Comparison of ENCODE assay signal across 12 mouse cellular contexts in genomic region chr14:80138991-80139791, GRCm38 (mm10).
DNase-seq lines count a peak whose midpoint lies in the region; ATAC-seq and TF ChIP-seq lines count a peak whose summit lies in the region.
"Had no signal": no experiment of that assay in that cellular context is flagged by ENCODE, and none has a peak within 500 bp of the region (broad histone marks: within the 10 kb centered on the region; RNA-seq: fewer than 3 reads in every experiment).

No protein-coding gene starts in this region.

- no peaks in the 10 kb centered on the region for H3K4me1 ChIP-seq in embryonic facial prominence, embryonic 14.5 days (ENCODE audit: control insufficient read depth, insufficient read depth, low read length)
- peaks cover 22% of the 10 kb centered on the region for H3K4me1 ChIP-seq in hindbrain, embryonic 14.5 days (replicated peaks; ENCODE audit: control insufficient read depth, insufficient read depth, low read length)
- H3K4me1 ChIP-seq in lung, postnatal 0 days (ENCODE audit: insufficient read depth, low read depth, low read length), result no peaks in the 10 kb centered on the region
- H3K4me1 ChIP-seq: stomach, embryonic 15.5 days had no signal

- H3K36me3 ChIP-seq in embryonic facial prominence, embryonic 14.5 days (ENCODE audit: control insufficient read depth, insufficient read depth, low read length), result no peaks in the 10 kb centered on the region
- no peaks in the 10 kb centered on the region for H3K36me3 ChIP-seq in hindbrain, embryonic 14.5 days (replicated peaks; ENCODE audit: control insufficient read depth, insufficient read depth)
- H3K36me3 ChIP-seq in lung, postnatal 0 days (ENCODE audit: insufficient read depth, low read length), result no peaks in the 10 kb centered on the region
- H3K36me3 ChIP-seq: stomach, embryonic 15.5 days had no signal

- H3K4me2 ChIP-seq in embryonic facial prominence, embryonic 14.5 days (ENCODE audit: low read depth, low read length), result no peak overlapping the region
- no peak overlapping the region for H3K4me2 ChIP-seq in hindbrain, embryonic 14.5 days (replicated peaks)
- no peak overlapping the region for H3K4me2 ChIP-seq in lung, postnatal 0 days (replicated peaks; ENCODE audit: low read depth, low read length)
- H3K4me2 ChIP-seq: stomach, embryonic 15.5 days had no signal

- no peak overlapping the region for H3K4me3 ChIP-seq in embryonic facial prominence, embryonic 14.5 days (ENCODE audit: low read depth, low read length)
- no peak overlapping the region for H3K4me3 ChIP-seq in hindbrain, embryonic 14.5 days (replicated peaks; ENCODE audit: low read length)
- no peak overlapping the region for H3K4me3 ChIP-seq in lung, postnatal 0 days (ENCODE audit: low read depth, low read length)
- H3K4me3 ChIP-seq: heart, adult 2 months; stomach, embryonic 15.5 days had no signal

- no peaks in the 10 kb centered on the region for H3K9me3 ChIP-seq in embryonic facial prominence, embryonic 14.5 days (ENCODE audit: control insufficient read depth, low read length)
- no peaks in the 10 kb centered on the region for H3K9me3 ChIP-seq in hindbrain, embryonic 14.5 days (ENCODE audit: control insufficient read depth, low read length)
- no peaks in the 10 kb centered on the region for H3K9me3 ChIP-seq in lung, postnatal 0 days (ENCODE audit: low read length)
- H3K9me3 ChIP-seq: stomach, embryonic 15.5 days had no signal

- ATAC-seq in embryonic facial prominence, embryonic 14.5 days (ENCODE audit: low read depth), result peak; percentile 57
- ATAC-seq in hindbrain, embryonic 14.5 days (ENCODE audit: low FRiP score), result peak; percentile 79
- no peak for ATAC-seq in lung, postnatal 0 days

- WGBS in embryonic facial prominence, embryonic 14.5 days, result 10% methylated on average over 6 of the region's 6 CpGs
- WGBS in hindbrain, embryonic 14.5 days, result 5% methylated on average over 6 of the region's 6 CpGs
- 38% methylated on average over 6 of the region's 6 CpGs for WGBS in lung, postnatal 0 days

- no peaks in the 10 kb centered on the region for H3K27me3 ChIP-seq in embryonic facial prominence, embryonic 14.5 days (replicated peaks; ENCODE audit: control insufficient read depth, insufficient read depth, low read length)
- no peaks in the 10 kb centered on the region for H3K27me3 ChIP-seq in hindbrain, embryonic 14.5 days (ENCODE audit: control insufficient read depth, insufficient read depth, low read length)
- H3K27me3 ChIP-seq in lung, postnatal 0 days (replicated peaks; ENCODE audit: insufficient read depth, low read length), result no peaks in the 10 kb centered on the region
- H3K27me3 ChIP-seq: stomach, embryonic 15.5 days had no signal

- peak; percentile 74 for DNase-seq in embryo, embryonic 10.5 days (ENCODE audit: low spot score)
- DNase-seq in embryonic facial prominence, embryonic 14.5 days (ENCODE audit: low spot score), result peak; percentile 41
- peak; percentile 31 for DNase-seq in hindbrain, embryonic 14.5 days (ENCODE audit: low spot score)
- peak; percentile 42 for DNase-seq in neural tube, embryonic 10.5 days (ENCODE audit: extremely low spot score, low spot score)
- no peak for DNase-seq in B cell, adult 2 months
- no peak for DNase-seq in cerebellum, postnatal 4 days (ENCODE audit: low spot score in 2 of 2)
- no peak for DNase-seq in right cerebral cortex, adult 2 months (ENCODE audit: low spot score in 2 of 2)
- no peak for DNase-seq in lung, postnatal 0 days (ENCODE audit: low spot score)
- DNase-seq: heart, adult 2 months; layer of hippocampus, postnatal 36 days; lung, postnatal 14 days had no signal

- no peak for TF ChIP-seq EP300 in lung, postnatal 0 days (IDR thresholded peaks at IDR 0.05)

- no peak overlapping the region for H3K9ac ChIP-seq in embryonic facial prominence, embryonic 14.5 days (ENCODE audit: low read depth, low read length)
- no peak overlapping the region for H3K9ac ChIP-seq in hindbrain, embryonic 14.5 days
- no peak overlapping the region for H3K9ac ChIP-seq in lung, postnatal 0 days (replicated peaks; ENCODE audit: low read depth)
- H3K9ac ChIP-seq: stomach, embryonic 15.5 days had no signal

- TF ChIP-seq CTCF in lung, postnatal 0 days (IDR thresholded peaks at IDR 0.05), result no peak

- H3K27ac ChIP-seq in embryonic facial prominence, embryonic 14.5 days (replicated peaks; ENCODE audit: low read depth, low read length), result no peak overlapping the region
- peak overlapping the region; percentile 75 for H3K27ac ChIP-seq in hindbrain, embryonic 14.5 days
- no peak overlapping the region for H3K27ac ChIP-seq in lung, postnatal 0 days (ENCODE audit: low read length)
- H3K27ac ChIP-seq: heart, adult 2 months; stomach, embryonic 15.5 days had no signal

Comparison
In these comparisons a context has a peak if more than half of its experiments do, and no peak if none do; other contexts are left out.
1. DNase-seq: peak in embryo, embryonic 10.5 days (single experiment), embryonic facial prominence, embryonic 14.5 days (single experiment), hindbrain, embryonic 14.5 days (single experiment) and neural tube, embryonic 10.5 days (single experiment); none in B cell, adult 2 months (0 of 2), cerebellum, postnatal 4 days (0 of 2), right cerebral cortex, adult 2 months (0 of 2) and lung, postnatal 0 days (single experiment).